Mouse (Mus musculus) MEL (cell line): Measurements from ENCODE around the gene Pxdn.

Experiments
- CTCF ChIP-seq, 3 experiments: IDR thresholded peaks in 2 of 3; conservative IDR thresholded peaks in 1 of 3; 2 replicates each; pipeline ENCODE4 v1.5.1; 2011 to 2012; ENCODE audit warnings: low read length in 3 of 3, low read depth in 2 of 3, mild to moderate bottlenecking in 2 of 3, improper control_type of control experiment in 1 of 3, inconsistent platforms in 1 of 3, mixed read lengths in 1 of 3, moderate library complexity in 1 of 3; ENCODE audit not compliant: control insufficient read depth in 1 of 3, insufficient read depth in 1 of 3, poor library complexity in 1 of 3, severe bottlenecking in 1 of 3
- EP300 ChIP-seq, 2 experiments: IDR thresholded peaks; 2 replicates each; pipeline ENCODE4 v1.6.1; 2011; ENCODE audit warnings: improper control_type of control experiment in 2 of 2, low read length in 2 of 2, low read depth in 1 of 2, mild to moderate bottlenecking in 1 of 2
- HCFC1 ChIP-seq: IDR thresholded peaks from 2 replicates; pipeline ENCODE4 v1.6.1; 2012; ENCODE audit warnings: low read depth, mild to moderate bottlenecking, inconsistent platforms, low read length, improper control_type of control experiment, moderate library complexity
- MXI1 ChIP-seq: IDR thresholded peaks from 2 replicates; pipeline ENCODE4 v1.6.1; 2011; ENCODE audit warnings: mild to moderate bottlenecking, low read depth, low read length, improper control_type of control experiment
- POLR2A ChIP-seq, 2 experiments: IDR thresholded peaks; 2 replicates each; pipeline ENCODE4 v1.6.1; 2011 to 2012; ENCODE audit warnings: low read length in 2 of 2, mild to moderate bottlenecking in 2 of 2, control low read depth in 1 of 2, improper control_type of control experiment in 1 of 2, low read depth in 1 of 2, moderate library complexity in 1 of 2; ENCODE audit not compliant: control insufficient read depth in 1 of 2, insufficient read depth in 1 of 2, poor library complexity in 1 of 2
- RCOR1 ChIP-seq: IDR thresholded peaks from 2 replicates; pipeline ENCODE4 v1.6.1; 2012; ENCODE audit warnings: low read depth, mild to moderate bottlenecking, inconsistent platforms, low read length, improper control_type of control experiment
- USF1 ChIP-seq: IDR thresholded peaks from 2 replicates; pipeline ENCODE4 v1.6.1; 2014; ENCODE audit warnings: low read depth, mild to moderate bottlenecking, inconsistent platforms, low read length, improper control_type of control experiment, moderate library complexity
- USF2 ChIP-seq, 2 experiments: IDR thresholded peaks; 2 replicates each; pipeline ENCODE4 v1.6.1; 2011 to 2012; ENCODE audit warnings: improper control_type of control experiment in 2 of 2, low read length in 2 of 2, borderline replicate concordance in 1 of 2, inconsistent platforms in 1 of 2, low read depth in 1 of 2, mild to moderate bottlenecking in 1 of 2; ENCODE audit not compliant: insufficient read depth in 1 of 2
- ZC3H11A ChIP-seq: IDR thresholded peaks from 2 replicates; pipeline ENCODE4 v1.6.1; 2012; ENCODE audit warnings: low read depth, mild to moderate bottlenecking, inconsistent platforms, low read length, improper control_type of control experiment

- no peak for TF ChIP-seq MXI1
- TF ChIP-seq ZC3H11A, result no peak
- TF ChIP-seq HCFC1, result no peak
- TF ChIP-seq CTCF (IDR thresholded peaks at IDR 0.05 in 2 of 3, conservative IDR thresholded peaks at IDR 0.05 in 1 of 3; ENCODE audit: control insufficient read depth in 1 of 3, insufficient read depth in 1 of 3, low read depth in 2 of 3, low read length in 3 of 3, poor library complexity in 1 of 3, severe bottlenecking in 1 of 3), result no peak
- no peak for TF ChIP-seq POLR2A (IDR thresholded peaks at IDR 0.05; ENCODE audit: control insufficient read depth in 1 of 2, insufficient read depth in 1 of 2, low read depth in 1 of 2, low read length in 2 of 2, poor library complexity in 1 of 2)
- no peak for TF ChIP-seq EP300 (IDR thresholded peaks at IDR 0.05; ENCODE audit: low read depth in 1 of 2, low read length in 2 of 2)
- no peak for TF ChIP-seq USF1
- TF ChIP-seq USF2 (IDR thresholded peaks at IDR 0.05; ENCODE audit: borderline replicate concordance in 1 of 2, insufficient read depth in 1 of 2, low read depth in 1 of 2, low read length in 2 of 2), result no peak
- no peak for TF ChIP-seq RCOR1
These were observed 44.4 kb downstream of the Pxdn start for GRCm38 (mm10) chr12:29981722-29982293.
